28 mouse cellular contexts compared by ENCODE assay signal in the genomic region with DNA sequence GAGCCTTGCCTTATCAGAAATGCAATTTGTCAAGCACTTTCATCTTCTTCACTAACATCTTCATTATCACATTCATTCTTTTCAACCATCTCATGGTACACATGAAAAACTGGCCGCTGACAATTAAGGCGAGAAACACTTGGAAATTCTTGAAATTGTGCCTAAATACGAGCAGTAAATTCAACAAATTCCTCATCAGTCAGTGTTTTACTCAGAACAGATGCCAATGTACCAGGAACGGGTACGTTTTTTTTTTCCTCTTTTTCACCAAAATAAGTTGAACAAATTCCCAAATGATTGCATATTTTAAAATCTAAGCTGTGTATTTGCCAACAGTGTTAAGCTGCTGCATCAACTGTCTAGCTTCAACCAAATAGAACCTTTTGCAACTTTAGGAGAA. TPM values are rescaled to one million over a fixed set of nuclear protein-coding genes. Genes with fewer than 3 reads are reported as not detected.
"Had no signal": no experiment of that assay in that cellular context is flagged by ENCODE, and none has a peak within 500 bp of the region (broad histone marks: within the 10 kb centered on the region; RNA-seq: fewer than 3 reads in every experiment).

No protein-coding gene starts in this region.

- DNase-seq: cerebellum, adult 8-10 months; cerebellum, adult 9-10 months; cerebellum, adult 9-11 months; cerebellum, postnatal 10 days; cerebellum, postnatal 14 days; cerebellum, postnatal 25 days; cerebellum, postnatal 36 days; embryo, embryonic 11 days; forebrain, postnatal 0 days; gastrocnemius, adult 2 months; gastrocnemius, postnatal 10 days; gastrocnemius, postnatal 14 days; gastrocnemius, postnatal 25 days; gastrocnemius, postnatal 36 days; heart, adult 11 months; heart, adult 18-20 months; heart, adult 2 months had no signal

- H3K27ac ChIP-seq: embryonic facial prominence, embryonic 10.5 days; embryonic facial prominence, embryonic 12.5 days; embryonic facial prominence, embryonic 13.5 days; embryonic facial prominence, embryonic 15.5 days; forebrain, embryonic 10.5 days; forebrain, embryonic 12.5 days; forebrain, embryonic 13.5 days; forebrain, embryonic 15.5 days; gastrocnemius, adult 2 months; heart, adult 2 months had no signal

- H3K4me3 ChIP-seq: embryonic facial prominence, embryonic 10.5 days; embryonic facial prominence, embryonic 12.5 days; embryonic facial prominence, embryonic 13.5 days; embryonic facial prominence, embryonic 15.5 days; erythroblast, embryonic 14.5 days; forebrain, embryonic 10.5 days; forebrain, embryonic 12.5 days; forebrain, embryonic 13.5 days; forebrain, embryonic 15.5 days; gastrocnemius, adult 2 months; heart, adult 2 months had no signal

RNA-seq across cellular contexts. Expression of a gene that starts 6.2 kb away (rescaled TPM):
- total RNA-seq: common myeloid progenitor, adult 5-6 weeks; granulocyte monocyte progenitor cell, adult 5-6 weeks had no signal
